Mouse (Mus musculus): ENCODE results near the gene Trmt5.

Gene Trmt5

GRCm38 (mm10) chr12:73269531-73269930 lies 17.0 kb downstream of the Trmt5 start:
- no peak for DNase-seq (ENCODE audit: low spot score)

DNA sequence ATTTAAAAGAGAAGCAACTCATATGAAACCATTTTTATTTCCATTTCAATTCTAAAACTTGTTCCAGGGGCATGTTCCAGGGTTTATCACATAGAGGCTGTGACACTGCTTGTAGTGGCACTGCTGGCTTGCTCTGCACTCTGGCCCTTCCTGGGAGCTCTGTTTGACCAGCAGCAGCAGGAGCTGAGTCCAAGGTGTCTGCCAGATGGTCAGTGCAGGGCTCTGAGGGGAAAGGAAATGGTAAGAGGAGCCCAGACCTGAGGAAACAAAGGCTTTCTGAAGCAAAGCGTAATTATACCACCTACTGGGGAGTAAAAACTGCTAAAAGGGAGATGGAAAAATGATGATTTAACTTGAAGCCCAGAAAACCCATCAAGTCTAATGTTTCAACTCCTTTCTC lies 18.0 kb downstream of the Trmt5 start:
- DNase-seq (ENCODE audit: low spot score) = no peak

DNA sequence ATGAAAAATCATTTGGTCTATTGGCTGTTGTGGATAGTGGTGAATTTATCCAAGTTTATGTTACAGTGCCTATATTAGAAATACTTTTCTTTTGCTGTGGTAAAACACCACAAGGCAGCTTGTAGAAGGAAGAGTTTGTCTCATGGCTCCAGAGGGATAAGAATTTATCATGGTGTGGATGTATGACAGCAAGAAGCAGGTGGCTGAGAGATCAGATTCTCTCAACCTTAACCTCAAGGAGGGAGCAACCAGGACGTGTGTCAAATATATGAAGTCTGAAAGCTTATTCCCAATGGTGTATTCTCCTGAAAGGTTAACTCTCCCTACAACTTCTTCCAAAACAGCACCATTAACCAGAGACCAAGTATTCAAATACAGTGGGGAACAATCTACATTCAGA lies 19.9 kb downstream of the Trmt5 start:
- no peak for DNase-seq (ENCODE audit: low spot score)

DNA sequence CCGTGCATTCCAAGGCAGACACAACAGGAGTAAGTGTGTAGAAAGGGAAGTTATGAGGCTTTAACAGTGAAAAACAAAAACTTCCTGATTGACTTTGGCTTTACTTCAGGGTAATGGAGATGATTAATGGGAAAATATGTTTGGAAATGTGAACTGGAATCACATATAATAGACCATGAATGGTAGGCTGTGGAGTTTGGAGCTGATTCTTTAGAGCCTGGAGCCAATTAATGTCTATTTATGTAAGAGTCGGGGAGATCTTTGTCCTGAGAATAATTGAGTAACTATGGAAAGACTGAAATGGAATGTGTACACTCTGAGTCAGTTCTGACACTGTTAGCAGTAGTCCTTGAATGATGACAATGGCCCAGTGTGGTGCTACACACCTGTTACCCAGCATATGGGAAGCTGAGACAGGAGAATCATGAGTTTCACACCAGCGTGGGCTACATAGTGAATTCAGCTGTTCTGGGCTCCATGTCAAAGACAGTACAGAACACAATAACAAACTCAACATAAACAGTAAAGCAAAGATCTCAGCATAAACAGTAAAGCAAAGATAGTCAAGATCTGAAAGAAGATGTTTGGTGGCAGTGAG lies 21.0 kb downstream of the Trmt5 start:
- no peak for DNase-seq (ENCODE audit: low spot score)

GRCm38 (mm10) chr12:73260339-73260738 lies 26.2 kb downstream of the Trmt5 start:
- DNase-seq (ENCODE audit: low spot score) = no peak

GRCm38 (mm10) chr12:73259269-73259668 lies 27.2 kb downstream of the Trmt5 start:
- no peak for DNase-seq (ENCODE audit: low spot score)

GRCm38 (mm10) chr12:73255006-73255405 lies 31.5 kb downstream of the Trmt5 start:
- no peak for DNase-seq (ENCODE audit: low spot score)

DNA sequence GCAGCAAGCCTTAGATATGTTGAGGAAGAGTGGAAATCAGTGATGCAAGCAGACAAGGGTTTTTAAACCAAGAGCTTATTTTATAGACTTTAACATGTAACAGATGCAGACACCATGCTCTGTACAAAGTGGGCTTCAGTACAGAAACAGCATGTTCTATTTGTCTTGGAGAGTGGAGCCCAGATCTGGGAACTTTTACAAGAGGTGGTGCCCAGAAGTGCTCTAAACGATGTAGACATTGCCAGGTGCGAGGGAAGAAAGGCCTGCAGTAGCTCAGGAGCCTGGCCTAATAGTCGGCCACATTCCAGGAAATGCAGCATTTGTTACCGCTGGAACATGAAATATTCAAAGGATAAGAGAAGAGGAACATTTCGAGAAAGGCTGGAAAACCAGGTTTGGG lies 40.8 kb downstream of the Trmt5 start:
- no peak for DNase-seq (ENCODE audit: low spot score)

DNA sequence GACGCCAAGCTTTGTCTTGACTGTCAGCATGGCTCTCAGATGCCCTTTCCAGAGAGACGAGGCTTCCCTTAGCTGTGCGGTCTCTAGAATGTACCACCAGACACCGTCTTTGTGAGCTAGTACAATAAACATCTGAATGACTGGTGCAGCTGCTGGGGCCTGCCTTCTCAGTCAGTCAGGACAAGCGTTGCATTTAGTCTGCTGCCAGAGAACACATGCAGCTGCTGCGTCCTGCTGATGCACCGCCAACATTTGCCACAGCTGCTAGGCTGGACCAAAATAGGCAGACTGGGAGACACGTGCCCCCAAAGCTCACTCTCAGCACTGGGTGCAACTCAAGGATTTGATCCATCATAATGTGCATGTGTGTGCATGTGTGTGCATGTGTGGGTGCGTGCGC lies 44.5 kb downstream of the Trmt5 start:
- no peak for DNase-seq (ENCODE audit: low spot score)

GRCm38 (mm10) chr12:73232586-73232985 lies 53.9 kb downstream of the Trmt5 start:
- no peak for DNase-seq (ENCODE audit: low spot score)

- DNase-seq (ENCODE audit: low spot score) = no peak
These were observed 55.0 kb downstream of the Trmt5 start for GRCm38 (mm10) chr12:73231552-73231951.

DNA sequence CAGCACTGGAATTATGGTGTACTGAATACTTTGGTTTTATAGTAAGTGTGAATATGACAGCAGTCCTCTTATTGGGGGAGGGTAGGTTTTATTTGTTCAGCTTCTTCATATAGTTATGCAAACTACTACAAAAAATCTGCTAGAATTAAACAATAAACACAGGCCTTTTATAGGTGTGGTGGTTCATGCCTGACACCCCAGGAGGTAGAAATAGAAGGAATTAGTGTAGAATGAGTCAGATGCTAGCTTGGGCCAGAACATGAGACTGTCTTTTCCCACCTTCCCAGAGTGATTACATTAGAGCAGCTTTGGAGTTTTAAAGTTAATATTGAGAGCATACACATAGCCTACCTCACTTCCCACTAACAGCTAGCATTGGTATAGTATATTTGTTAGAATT lies 56.3 kb downstream of the Trmt5 start:
- DNase-seq (ENCODE audit: low spot score) = no peak
